Mouse (Mus musculus): ENCODE data around the gene Gm17581.
"Not testable (repeated sequence)": the region's sequence is repeated elsewhere in the genome, so short reads cannot be mapped to it uniquely, and the experiment has no call there.

The Gm17581 gene

DNA sequence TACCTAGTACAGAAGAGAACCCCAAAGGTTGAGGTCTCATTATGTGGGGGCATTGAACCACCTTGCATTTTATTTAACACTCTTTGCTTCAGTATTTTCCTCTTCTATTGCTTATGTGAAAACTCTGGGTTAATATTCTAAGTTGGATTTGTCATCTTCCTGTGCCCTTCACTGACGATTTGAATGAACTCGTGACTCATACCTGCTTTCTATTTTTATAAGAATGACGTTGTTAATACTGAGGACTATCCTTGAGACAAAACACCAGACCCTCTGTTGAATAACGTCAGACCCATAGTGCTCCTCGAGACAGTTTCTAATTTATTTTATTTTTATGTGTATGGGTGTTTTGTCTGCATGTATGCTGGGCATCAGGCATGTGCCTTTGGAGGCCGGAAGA is 1.3 kb upstream of the Gm17581 start:
- DNase-seq = no peak

GRCm38 (mm10) chr2:155735080-155735479 is 586 bp downstream of the Gm17581 start:
- no peak for DNase-seq

GRCm38 (mm10) chr2:155729158-155729645 is 6.5 kb downstream of the Gm17581 start, which contains the start of gene Edem2:
Gene Edem2 (minus strand): TSS chr2:155729475.
- peak; percentile 90 for DNase-seq

DNA sequence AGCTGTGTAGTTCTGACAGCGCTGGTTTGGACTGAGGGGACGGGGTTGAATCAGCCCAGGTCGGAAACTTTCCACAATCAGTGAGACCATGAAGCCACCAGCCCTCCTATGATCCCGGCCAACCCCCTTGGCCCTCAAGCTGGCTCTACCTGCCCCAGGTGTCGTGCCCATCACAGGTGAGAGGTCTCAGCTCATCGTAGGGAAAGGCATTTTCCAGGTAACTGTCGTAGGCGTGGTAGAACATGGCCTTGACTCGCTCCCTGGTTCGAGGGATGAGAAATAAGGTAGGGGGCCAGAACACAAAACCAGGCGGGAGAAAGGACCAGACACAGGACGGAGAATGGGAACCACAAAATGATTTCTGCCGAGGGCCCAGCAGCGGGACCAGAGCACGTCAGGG is 6.9 kb downstream of the Gm17581 start:
- DNase-seq = no peak

GRCm38 (mm10) chr2:155727764-155728395 is 7.8 kb downstream of the Gm17581 start:
- DNase-seq = no peak

GRCm38 (mm10) chr2:155726302-155726701 is 9.4 kb downstream of the Gm17581 start:
- no peak for DNase-seq

GRCm38 (mm10) chr2:155724526-155724925 is 11.1 kb downstream of the Gm17581 start:
- no peak for DNase-seq

DNA sequence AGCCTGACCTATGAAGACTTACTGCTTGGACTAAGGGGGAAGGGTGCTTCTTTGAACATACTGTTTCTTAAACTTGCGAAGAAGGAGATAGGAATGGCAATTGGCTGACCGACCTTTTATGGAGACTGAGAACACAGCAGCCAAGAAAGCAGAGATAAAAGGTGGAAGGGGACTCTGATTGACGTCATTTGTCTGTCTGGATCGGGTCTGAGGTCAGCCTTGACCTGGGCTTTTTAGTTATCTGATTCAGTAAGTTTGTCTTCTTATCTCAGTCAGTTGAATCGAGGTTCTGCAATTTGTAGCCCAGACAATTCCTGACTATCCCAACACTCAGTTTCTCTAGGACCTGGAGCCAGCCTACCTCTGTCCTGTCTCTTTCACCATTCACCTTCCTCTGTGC is 11.6 kb downstream of the Gm17581 start:
- no peak for DNase-seq

DNA sequence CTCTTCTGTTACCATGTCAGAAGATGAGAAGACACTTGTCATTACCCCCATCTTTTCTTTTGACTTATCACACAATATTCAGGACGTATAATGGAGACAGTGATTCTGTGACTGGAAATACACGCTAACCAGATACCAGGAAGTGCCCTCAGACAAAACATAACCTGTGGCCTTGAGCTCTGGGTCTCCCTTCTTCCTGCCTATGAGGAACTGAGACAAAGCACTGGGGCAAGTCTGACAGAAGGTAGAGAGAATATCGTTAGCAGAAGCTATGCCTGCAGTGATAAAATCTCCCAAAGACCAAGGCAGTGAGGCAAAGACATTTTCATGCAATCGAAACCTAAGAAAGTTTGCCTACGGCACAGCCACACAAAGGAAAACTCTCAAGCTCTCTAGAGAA is 15.1 kb downstream of the Gm17581 start:
- no peak for DNase-seq

DNA sequence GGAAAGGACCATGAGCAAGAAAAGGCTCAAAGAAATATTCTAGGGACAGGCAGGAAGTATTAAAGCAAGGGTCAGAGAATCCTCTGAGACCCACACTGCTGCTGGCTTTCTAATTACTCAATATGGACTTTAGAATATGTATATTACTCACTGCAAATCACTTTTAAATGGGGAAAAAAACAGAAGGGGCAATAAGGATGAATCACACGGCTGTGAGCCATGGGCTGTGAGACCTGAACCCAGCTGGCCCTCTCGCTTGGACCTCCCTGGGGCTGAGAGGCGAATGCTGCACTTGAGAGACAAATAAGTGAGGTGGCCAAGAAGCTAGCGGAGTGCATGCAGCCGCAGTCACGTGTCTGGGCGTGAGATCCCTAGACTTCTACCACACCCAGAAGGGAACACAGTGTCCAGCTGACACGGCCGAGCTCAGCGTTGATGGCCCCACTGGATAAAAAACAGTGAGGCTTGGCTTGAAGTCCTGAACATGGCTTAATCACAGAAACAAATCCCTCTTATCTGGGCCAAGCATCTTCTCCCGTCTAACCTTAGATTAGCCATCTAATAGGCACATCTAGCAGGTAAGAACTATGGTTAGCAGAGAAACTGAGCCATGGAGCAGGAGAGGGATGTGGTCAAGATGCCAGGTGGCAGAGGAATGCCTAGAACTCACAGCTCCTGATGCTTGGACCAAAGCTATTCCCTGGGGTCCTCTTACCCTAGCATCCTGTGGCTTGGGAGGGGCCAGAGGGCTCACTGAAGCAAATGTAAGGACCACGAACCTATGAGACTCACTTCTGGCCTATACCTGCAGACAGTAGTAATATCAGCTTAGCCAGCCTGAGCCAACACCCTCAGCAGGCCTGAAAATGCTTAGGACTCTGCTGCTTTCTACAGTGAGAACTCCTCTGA is 18.3 kb downstream of the Gm17581 start:
- DNase-seq = no peak

GRCm38 (mm10) chr2:155710557-155710956 is 25.1 kb downstream of the Gm17581 start:
- no peak for DNase-seq

DNA sequence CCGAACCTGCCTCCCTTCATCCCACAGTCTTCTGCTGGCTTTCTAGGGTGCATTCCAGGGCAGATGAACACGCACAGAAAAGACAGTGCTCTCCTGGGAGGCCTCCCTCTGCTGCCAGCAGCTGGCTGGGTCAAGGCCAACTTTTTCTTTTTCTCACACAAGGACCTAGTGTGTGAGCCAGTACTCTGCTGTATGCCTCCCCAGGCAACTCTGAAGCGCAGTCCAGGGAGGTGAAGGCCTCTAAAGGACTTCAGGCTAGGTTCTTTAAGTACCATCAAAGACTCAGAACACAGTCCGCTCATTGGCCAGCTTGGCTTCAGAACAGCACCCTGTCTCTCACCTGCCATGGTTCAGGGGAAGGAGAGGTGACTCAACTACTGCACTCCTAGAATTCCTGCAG is 28.4 kb downstream of the Gm17581 start:
- no peak for DNase-seq

DNA sequence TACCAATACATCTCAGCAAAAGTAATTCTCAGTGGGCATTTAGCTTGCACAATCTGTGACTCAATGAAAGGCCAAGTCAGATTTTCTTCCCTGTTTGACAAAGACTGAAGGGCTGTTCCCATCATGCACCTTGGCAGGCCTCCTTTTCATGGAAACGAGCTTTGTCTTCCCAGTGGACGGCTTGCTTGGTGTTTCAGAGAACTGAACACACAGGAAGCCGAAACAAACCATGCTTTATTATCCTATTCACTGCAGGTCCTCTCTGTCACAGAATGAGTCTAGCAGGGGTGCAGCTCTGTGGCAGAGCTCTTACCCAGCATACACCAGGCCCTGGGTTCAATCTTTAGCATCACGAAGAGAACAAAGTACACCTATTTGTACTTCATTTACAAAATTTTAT is 32.0 kb downstream of the Gm17581 start:
- no peak for DNase-seq

GRCm38 (mm10) chr2:155701399-155701919 is 34.2 kb downstream of the Gm17581 start:
- no peak for DNase-seq

DNA sequence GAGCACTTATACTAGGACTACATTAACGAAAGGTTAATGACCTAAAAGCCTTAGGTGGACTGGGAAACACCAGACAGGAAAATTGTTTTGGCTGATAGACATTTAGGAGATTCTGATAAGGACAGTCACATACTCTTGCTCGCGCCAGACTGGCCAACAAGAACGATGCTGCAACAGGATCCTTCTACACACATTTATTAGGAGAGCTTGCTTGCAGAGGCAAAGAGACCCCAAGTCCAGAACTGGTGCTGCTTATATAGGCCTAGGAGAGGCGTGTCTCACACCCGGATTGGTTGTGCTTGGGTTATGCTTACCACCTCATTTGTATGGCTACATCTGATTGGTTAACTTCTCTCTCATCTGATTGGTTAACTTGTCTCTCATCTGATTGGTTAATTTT is 37.2 kb downstream of the Gm17581 start:
- DNase-seq = not testable (repeated sequence)

- no peak for DNase-seq
Observed at GRCm38 (mm10) chr2:155696851-155697250, 38.8 kb downstream of the Gm17581 start.

- peak; percentile 89 for DNase-seq
Observed at GRCm38 (mm10) chr2:155696091-155696558, 39.5 kb downstream of the Gm17581 start.

DNA sequence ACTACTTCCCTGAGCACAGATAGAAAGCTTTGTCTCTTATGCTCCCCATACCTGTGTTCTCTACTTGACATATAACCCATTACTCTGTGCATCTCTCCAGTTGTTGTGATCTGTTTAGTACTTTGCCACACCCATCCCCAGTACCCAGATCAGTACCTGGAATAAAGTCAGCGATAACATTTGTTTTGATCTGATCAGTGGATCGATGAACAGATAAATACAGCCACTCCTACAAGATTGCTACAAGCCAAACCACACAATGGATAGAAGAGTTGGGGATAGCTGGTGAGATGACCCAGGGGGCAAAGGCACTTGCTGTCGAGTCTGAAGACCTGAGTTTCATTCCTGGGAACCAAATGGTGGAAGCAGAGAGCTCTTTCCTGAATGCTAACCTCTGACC is 40.4 kb downstream of the Gm17581 start:
- no peak for DNase-seq

- no peak for DNase-seq
Observed at GRCm38 (mm10) chr2:155694564-155694963, 41.1 kb downstream of the Gm17581 start.

- DNase-seq = no peak
Observed at GRCm38 (mm10) chr2:155693136-155693535, 42.5 kb downstream of the Gm17581 start.

GRCm38 (mm10) chr2:155691723-155692493 is 43.8 kb downstream of the Gm17581 start, which contains the start of gene Trpc4ap:
Gene Trpc4ap (minus strand): TSS chr2:155692384.
- peak; percentile 95 for DNase-seq

- no peak for DNase-seq
Observed at GRCm38 (mm10) chr2:155691336-155691722, 44.3 kb downstream of the Gm17581 start.

DNA sequence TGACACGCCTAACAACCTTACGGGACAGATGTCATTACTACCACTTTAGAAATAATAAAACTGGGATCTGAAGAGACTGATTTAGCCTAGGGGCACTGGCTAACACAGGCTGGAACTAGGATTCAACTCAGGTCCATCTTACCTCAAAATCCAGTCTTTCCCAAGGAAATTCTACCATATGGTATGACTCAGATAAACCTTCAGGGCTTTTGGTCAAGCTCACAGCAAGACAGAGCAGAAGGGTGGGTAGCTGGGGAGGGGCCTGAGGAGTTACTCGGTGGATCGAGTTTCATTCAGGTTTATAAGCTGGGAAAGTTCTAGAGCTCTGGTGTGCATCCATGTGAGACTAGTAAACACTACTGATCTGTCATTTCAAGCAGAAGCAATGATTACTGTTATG is 46.5 kb downstream of the Gm17581 start:
- no peak for DNase-seq

Data from liver (tissue).